Mouse (Mus musculus): Measurements from ENCODE around the gene Gipc3.

GRCm38 (mm10) chr10:81323791-81324530 lies 19.1 kb downstream of the Gipc3 start:
- TF ChIP-seq POLR2A (IDR thresholded peaks at IDR 0.05; ENCODE audit: borderline replicate concordance, extremely low read depth, insufficient read depth, insufficient read length, poor library complexity, severe bottlenecking): no peak
- TF ChIP-seq CTCF (IDR thresholded peaks at IDR 0.05; ENCODE audit: borderline replicate concordance, extremely low read depth, insufficient read depth, insufficient read length): no peak
